Mouse (Mus musculus) adrenal gland, postnatal 14 days (tissue): ENCODE data around the gene Leprot. TPM values are rescaled to one million over a fixed set of nuclear protein-coding genes. Genes with fewer than 3 reads are reported as not detected.
A peak's percentile ranks its signal among the peaks of the same experiment; 100 is the strongest.

Source experiments
- DNase-seq: peaks from one replicate; pipeline ENCODE4 v3.0.0; 2021; ENCODE audit warnings: mixed read lengths
- long read RNA-seq, 2 experiments: library from polyadenylated mRNA; stranded (forward); transcript quantifications; one replicate each; pipeline ENCODE4 v2.0.0; 2021
- total RNA-seq: library from RNA; stranded (reverse); gene quantifications from 2 replicates; pipeline ENCODE4 v1.2.3, GENCODE M21; 2021

Gene Leprot
- 56.0 and 60.1 TPM in 2 replicates for total RNA-seq
- long read RNA-seq, experiment 1, transcript Leprot-201 (4 exons, 1,898 nt) = major isoform, 93 of 101 reads
- long read RNA-seq, experiment 1, partial matches to known transcripts = 7 of 101 reads
- long read RNA-seq, experiment 1, other reads (novel, unspliced or antisense) = 1 of 101 reads
- long read RNA-seq, experiment 2, transcript Leprot-201 (4 exons, 1,898 nt) = major isoform, 53 of 61 reads
- long read RNA-seq, experiment 2, partial matches to known transcripts = 4 of 61 reads
- long read RNA-seq, experiment 2, other reads (novel, unspliced or antisense) = 4 of 61 reads

- peak; percentile 99 for DNase-seq
These were observed at the start of gene Leprot for GRCm38 (mm10) chr4:101647196-101647905. TSS of gene Leprot (plus strand) at chr4:101647718.

- no peak for DNase-seq
These were observed 45.8 kb upstream of the Leprot start for GRCm38 (mm10) chr4:101601758-101602157.

- no peak for DNase-seq
These were observed 43.9 kb upstream of the Leprot start for GRCm38 (mm10) chr4:101603635-101604034.

- DNase-seq = no peak
These were observed 31.0 kb upstream of the Leprot start for GRCm38 (mm10) chr4:101616520-101616919.

GRCm38 (mm10) chr4:101617742-101618141 is 29.8 kb upstream of the Leprot start:
- DNase-seq = no peak

GRCm38 (mm10) chr4:101620206-101620605 is 27.3 kb upstream of the Leprot start:
- no peak for DNase-seq

GRCm38 (mm10) chr4:101621241-101621640 is 26.3 kb upstream of the Leprot start:
- DNase-seq = no peak

GRCm38 (mm10) chr4:101625278-101625677 is 22.2 kb upstream of the Leprot start:
- DNase-seq = no peak

- DNase-seq = no peak
These were observed 11.9 kb upstream of the Leprot start for GRCm38 (mm10) chr4:101635596-101635995.

- no peak for DNase-seq
These were observed 10.0 kb upstream of the Leprot start for GRCm38 (mm10) chr4:101637472-101637871.

GRCm38 (mm10) chr4:101640631-101641030 is 6.9 kb upstream of the Leprot start:
- no peak for DNase-seq

GRCm38 (mm10) chr4:101642708-101643107 is 4.8 kb upstream of the Leprot start:
- no peak for DNase-seq

GRCm38 (mm10) chr4:101643216-101643615 is 4.3 kb upstream of the Leprot start:
- no peak for DNase-seq

- DNase-seq = no peak
These were observed 692 bp upstream of the Leprot start for GRCm38 (mm10) chr4:101646857-101647195.

- DNase-seq = no peak
These were observed 591 bp downstream of the Leprot start for GRCm38 (mm10) chr4:101647976-101648642.

- DNase-seq = no peak
These were observed 1.2 kb downstream of the Leprot start for GRCm38 (mm10) chr4:101648745-101649144.

GRCm38 (mm10) chr4:101650961-101651360 is 3.4 kb downstream of the Leprot start:
- DNase-seq = no peak

- DNase-seq = no peak
These were observed 6.7 kb downstream of the Leprot start for GRCm38 (mm10) chr4:101654256-101654655.

GRCm38 (mm10) chr4:101654788-101655414 is 7.4 kb downstream of the Leprot start:
- no peak for DNase-seq

GRCm38 (mm10) chr4:101655415-101655790 is 7.9 kb downstream of the Leprot start:
- DNase-seq = no peak

- DNase-seq = no peak
These were observed 8.5 kb downstream of the Leprot start for GRCm38 (mm10) chr4:101656056-101656455.

- DNase-seq = no peak
These were observed 9.5 kb downstream of the Leprot start for GRCm38 (mm10) chr4:101656956-101657570.
